Mouse (Mus musculus) embryonic facial prominence, embryonic 14.5 days (tissue): ENCODE data around the gene Stat2. TPM values are rescaled to one million over a fixed set of nuclear protein-coding genes. Genes with fewer than 3 reads are reported as not detected.

Experiments used
- ATAC-seq: fragments of 200-750 bp; cut with Nextera tagmentation; 2 replicates; pipeline ENCODE4 v1.8.0; 2017; ENCODE audit warnings: low read depth, moderate number of reproducible peaks, moderate TSS enrichment
- DNase-seq: peaks from one replicate; pipeline ENCODE4 v3.0.0-alpha.2; 2015; ENCODE audit warnings: low spot score
- H3K27ac ChIP-seq: fragments of 300-500 bp; sonication (generic); replicated peaks from 2 replicates; pipeline ENCODE4 v1.5.1; 2014; ENCODE audit warnings: low read depth, mild to moderate bottlenecking, low read length, moderate library complexity
- H3K27me3 ChIP-seq: fragments of 300-500 bp; sonication (generic); replicated peaks from 2 replicates; pipeline ENCODE4 v1.6.1; 2014; ENCODE audit warnings: low read length; ENCODE audit not compliant: control insufficient read depth, insufficient read depth
- H3K36me3 ChIP-seq: fragments of 300-500 bp; sonication (generic); 2 replicates; pipeline ENCODE4 v1.6.1; 2014; ENCODE audit warnings: low read length, mixed read lengths; ENCODE audit not compliant: control insufficient read depth, insufficient read depth
- H3K4me1 ChIP-seq: fragments of 300-500 bp; sonication (generic); 2 replicates; pipeline ENCODE4 v1.6.1; 2014; ENCODE audit warnings: antibody characterized with exemption, low read length; ENCODE audit not compliant: control insufficient read depth, insufficient read depth
- H3K4me2 ChIP-seq: fragments of 300-500 bp; sonication (generic); 2 replicates; pipeline ENCODE4 v1.6.1; 2014; ENCODE audit warnings: low read depth, mild to moderate bottlenecking, low read length, moderate library complexity, mixed read lengths
- H3K4me3 ChIP-seq: fragments of 300-500 bp; sonication (generic); 2 replicates; pipeline ENCODE4 v1.5.1; 2014; ENCODE audit warnings: low read depth, mild to moderate bottlenecking, low read length
- H3K9ac ChIP-seq: fragments of 300-500 bp; sonication (generic); 2 replicates; pipeline ENCODE4 v1.6.1; 2014; ENCODE audit warnings: low read depth, mild to moderate bottlenecking, low read length, moderate library complexity, mixed read lengths
- H3K9me3 ChIP-seq: fragments of 300-500 bp; sonication (generic); 2 replicates; pipeline ENCODE4 v1.6.1; 2016; ENCODE audit warnings: low read length; ENCODE audit not compliant: control insufficient read depth
- WGBS: fragments of 180-500 bp; shearing (Covaris S2); extraction: QIAGEN DNeasy Blood & Tissue Kit; methylation state at CpG from one replicate; pipeline ENCODE4 v1.1.7; 2014; 5-methylcytosine and 5-hydroxymethylcytosine counted together
- polyA plus RNA-seq: library from polyadenylated mRNA; unstranded; fragments of >200 nt; fragmentation: Nextera tagmentation; extraction: Ambion mirVana; gene quantifications from 2 replicates; pipeline ENCODE4 v1.2.1, GENCODE M21; 2014

The Stat2 gene
- polyA plus RNA-seq, 1 experiment from 2014 or later: 13.4 TPM

DNA sequence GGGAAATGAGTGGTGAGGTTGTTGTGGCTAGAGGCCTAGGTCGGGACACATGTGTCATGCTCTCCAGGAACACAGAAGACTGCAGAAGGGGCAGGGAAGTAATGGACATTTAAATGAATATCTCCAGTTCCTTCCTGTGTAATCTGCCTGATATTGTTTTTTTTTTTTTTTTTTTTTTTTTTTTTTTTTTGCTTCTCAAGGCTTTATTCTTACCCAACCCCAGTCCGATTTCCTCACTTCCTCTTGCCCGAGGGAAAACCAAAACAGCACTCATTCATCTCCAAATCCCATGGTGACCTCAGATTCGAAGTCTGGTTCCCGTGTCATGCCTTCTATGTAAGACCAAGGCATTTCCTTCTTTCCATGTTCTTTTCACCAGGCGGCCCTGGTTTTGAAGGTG, 27.9 kb downstream of the Stat2 start:
- ATAC-seq (no peak), DNase-seq (no peak)
- 55% methylated on average over 6 of the region's 6 CpGs for WGBS
- no peak overlapping the region for H3K4me3 ChIP-seq
- H3K27ac ChIP-seq: no peak overlapping the region
- 0 out of 2 replicates have a peak, but pooled peaks cover 6% of the 10 kb centered on the region for H3K4me1 ChIP-seq
- H3K9me3 ChIP-seq: no peaks in the 10 kb centered on the region
- H3K36me3 ChIP-seq: no peaks in the 10 kb centered on the region
- no peaks in the 10 kb centered on the region for H3K27me3 ChIP-seq
- H3K4me2 ChIP-seq: no peak overlapping the region
- H3K9ac ChIP-seq: peak overlapping the region; percentile 26; the same call in 1 of the 2 replicates

DNA sequence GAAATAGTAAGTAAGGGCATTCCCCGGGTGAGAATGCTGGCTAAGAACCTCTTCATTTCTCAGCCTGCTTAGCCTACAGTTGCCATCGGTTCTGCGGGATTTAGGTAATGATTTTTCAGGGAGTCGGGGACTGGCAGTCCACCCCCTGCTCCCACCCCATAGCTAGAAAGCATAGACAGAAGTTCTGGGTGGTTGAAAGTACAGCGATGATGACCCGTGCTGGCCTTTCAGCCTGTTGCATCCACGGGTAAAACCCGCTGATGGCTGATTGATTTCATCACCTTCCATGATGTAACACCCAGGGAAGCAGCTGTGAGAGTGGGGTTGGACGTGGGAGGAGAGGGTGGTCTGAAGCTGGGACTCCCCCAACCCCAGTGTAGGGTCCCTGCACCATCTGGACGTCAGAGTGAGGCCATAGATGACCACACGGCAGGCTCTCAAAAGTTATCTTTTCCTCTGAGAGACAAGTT, 28.4 kb downstream of the Stat2 start, which contains the start of gene Il23a:
Gene Il23a, minus strand, starts transcription at position 51 of the 470 bp plus-strand sequence.
- no peak for ATAC-seq
- no peak within 1 kb of the TSS for H3K4me3 ChIP-seq

DNA sequence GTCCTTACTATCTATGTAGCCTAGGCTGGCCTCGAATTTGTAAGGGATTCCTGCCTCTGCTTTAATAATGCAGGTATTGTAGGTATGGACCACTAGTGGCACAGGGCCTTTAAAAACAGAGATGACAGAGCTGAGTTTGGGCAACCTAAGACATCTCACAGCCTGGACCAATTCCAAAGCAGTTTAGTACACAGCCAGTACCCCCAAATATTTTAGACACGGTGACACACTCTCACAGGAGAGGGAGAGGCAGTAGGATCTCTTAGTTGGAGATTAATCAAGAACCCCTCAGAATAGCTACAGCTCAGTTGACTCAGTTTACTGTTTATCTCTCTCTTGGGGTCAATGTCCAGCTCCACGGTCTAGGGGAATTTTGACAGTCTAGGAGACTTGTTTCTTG, 32.0 kb downstream of the Stat2 start:
- DNase-seq: no peak
- H3K4me1 ChIP-seq: peaks cover 13% of the 10 kb centered on the region; the same call in 1 of the 2 replicates
- H3K9ac ChIP-seq: peak overlapping the region; percentile 90
- WGBS: 34% methylated on average over 3 of the region's 3 CpGs
- no peaks in the 10 kb centered on the region for H3K27me3 ChIP-seq
- H3K27ac ChIP-seq: peak overlapping the region; percentile 97
- H3K36me3 ChIP-seq: 0 out of 2 replicates have a peak, but pooled peaks cover 7% of the 10 kb centered on the region
- H3K9me3 ChIP-seq: no peaks in the 10 kb centered on the region
- H3K4me2 ChIP-seq: peak overlapping the region; percentile 78
- ATAC-seq: no peak
- H3K4me3 ChIP-seq: peak overlapping the region; percentile 71

More for the DNA sequence above, 28.4 kb downstream of the Stat2 start, which contains the start of gene Il23a:
- H3K4me1 ChIP-seq: peaks cover 6% of the 10 kb centered on the region; the same call in 1 of the 2 replicates
- DNase-seq: no peak
- H3K9me3 ChIP-seq: no peaks in the 10 kb centered on the region
- H3K9ac ChIP-seq: peak within 1 kb of the TSS; percentile 26; the same call in 1 of the 2 replicates
- H3K36me3 ChIP-seq: no peaks in the 10 kb centered on the region
- WGBS: 79% methylated on average over 11 of the region's 11 CpGs
- no peaks in the 10 kb centered on the region for H3K27me3 ChIP-seq
- H3K4me2 ChIP-seq: no peak within 1 kb of the TSS
- H3K27ac ChIP-seq: no peak within 1 kb of the TSS

DNA sequence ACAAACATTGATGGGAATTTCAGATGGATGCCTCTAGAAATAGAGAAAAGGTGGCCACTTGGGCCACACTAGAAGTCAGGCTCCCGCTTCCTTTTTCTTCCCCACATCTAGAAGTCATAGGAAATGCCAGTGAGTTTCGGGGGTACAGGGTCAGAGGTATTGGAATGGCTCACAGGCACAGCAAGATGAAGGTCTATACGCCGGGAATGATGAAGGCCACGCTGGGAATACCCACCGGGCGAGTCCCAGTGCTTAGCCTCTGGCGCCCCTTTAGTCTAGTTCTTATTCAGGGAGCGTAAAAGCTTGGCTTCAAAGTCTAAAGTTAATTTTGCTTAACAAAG, 32.4 kb downstream of the Stat2 start:
- under 1% methylated on average over 9 of the region's 9 CpGs for WGBS
- ATAC-seq: peak; percentile 27
- Histone ChIP-seq H3K4me1 (peaks cover 13% of the 10 kb centered on the region; the same call in 1 of the 2 replicates), H3K27me3 (no peaks in the 10 kb centered on the region), H3K4me3 (peak overlapping the region; percentile 71), H3K9me3 (no peaks in the 10 kb centered on the region), H3K36me3 (peaks cover 7% of the 10 kb centered on the region; the same call in 1 of the 2 replicates), H3K9ac (peak overlapping the region; percentile 90), H3K27ac (peak overlapping the region; percentile 97), H3K4me2 (peak overlapping the region; percentile 78)
- no peak for DNase-seq

DNA sequence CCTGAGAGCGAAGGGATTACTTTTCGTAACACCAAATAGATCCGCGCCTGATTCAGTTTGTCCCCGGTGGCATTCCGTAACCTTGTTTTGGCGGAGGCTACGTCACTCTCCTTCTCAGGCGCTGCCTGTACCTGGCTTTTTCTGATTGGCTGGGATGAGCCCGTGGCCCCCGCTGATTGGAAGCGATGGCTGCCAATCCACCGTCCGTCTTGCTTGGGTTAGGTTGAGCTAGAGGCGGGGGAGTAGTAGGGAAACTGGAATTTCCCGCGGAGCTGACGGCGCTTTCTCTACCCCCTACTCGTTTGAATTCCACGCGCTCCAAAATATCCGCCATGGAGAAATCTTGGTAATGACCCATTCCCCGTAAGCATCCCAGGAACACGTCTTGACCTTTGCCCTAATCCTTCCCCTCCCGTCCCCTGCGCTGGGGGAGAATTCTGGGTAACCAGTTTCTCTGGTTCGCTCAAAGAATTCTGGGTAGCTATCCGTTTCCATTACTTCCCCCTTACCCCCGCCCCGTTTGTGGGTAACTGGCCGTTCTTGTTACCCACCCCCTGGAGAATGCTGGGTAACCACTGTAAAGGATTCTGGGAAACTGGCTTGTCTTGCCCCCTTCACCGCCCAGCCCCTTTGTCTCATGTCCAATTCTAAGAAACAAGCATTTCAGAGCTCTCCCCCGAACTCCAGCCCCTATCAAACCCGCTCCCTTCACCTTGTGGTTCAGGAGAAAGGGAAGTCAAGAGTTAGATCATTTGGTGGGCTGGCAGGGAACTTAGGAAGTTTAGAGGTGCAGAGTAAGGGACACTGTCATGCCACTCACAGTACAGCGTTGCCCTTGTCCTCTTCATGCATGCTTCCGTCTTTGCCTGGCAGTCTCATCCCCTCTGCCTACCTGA, 33.0 kb downstream of the Stat2 start, which contains the start of gene Pan2:
Gene Pan2, plus strand, starts transcription at position 210 of the 896 bp plus-strand sequence.
- WGBS: 1% methylated on average over 37 of the region's 37 CpGs
- no peaks in the 10 kb centered on the region for H3K27me3 ChIP-seq

DNA sequence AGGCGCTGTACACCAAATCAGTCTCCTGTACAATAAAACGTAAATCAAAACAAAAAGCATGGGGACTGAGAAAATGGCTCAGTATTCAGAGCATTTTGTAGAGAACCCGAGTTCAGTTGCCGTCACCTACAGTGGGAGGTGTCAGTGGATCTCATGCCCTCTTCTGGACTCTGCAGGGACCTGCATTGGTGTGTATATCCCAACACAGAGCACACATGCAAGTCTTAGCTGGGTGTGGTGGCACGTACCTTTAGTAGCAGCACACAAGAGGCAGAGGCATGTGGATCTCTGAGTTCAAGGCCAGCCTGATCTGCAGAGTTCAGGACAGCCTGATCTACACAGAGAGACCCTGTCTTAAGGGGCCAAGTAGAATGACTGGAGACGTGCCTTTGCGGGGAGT, 39.3 kb downstream of the Stat2 start:
- Histone ChIP-seq H3K4me2 (no peak overlapping the region), H3K9me3 (no peaks in the 10 kb centered on the region), H3K9ac (no peak overlapping the region), H3K36me3 (peaks cover 69% of the 10 kb centered on the region), H3K27ac (no peak overlapping the region), H3K4me1 (no peaks in the 10 kb centered on the region), H3K27me3 (no peaks in the 10 kb centered on the region), H3K4me3 (no peak overlapping the region)
- DNase-seq: no peak
- ATAC-seq: no peak
- WGBS: 85% methylated on average over 7 of the region's 7 CpGs

More for the DNA sequence above, 33.0 kb downstream of the Stat2 start, which contains the start of gene Pan2:
- peak within 1 kb of the TSS; percentile 71 for H3K4me3 ChIP-seq
- peak; percentile 99 for DNase-seq
- peak within 1 kb of the TSS; percentile 97 for H3K27ac ChIP-seq
- H3K9me3 ChIP-seq: no peaks in the 10 kb centered on the region
- H3K36me3 ChIP-seq: peaks cover 13% of the 10 kb centered on the region; the same call in 1 of the 2 replicates
- peak within 1 kb of the TSS; percentile 90 for H3K9ac ChIP-seq
- peak; percentile 100 for ATAC-seq
- H3K4me1 ChIP-seq: peaks cover 13% of the 10 kb centered on the region; the same call in 1 of the 2 replicates
- peak within 1 kb of the TSS; percentile 78 for H3K4me2 ChIP-seq

DNA sequence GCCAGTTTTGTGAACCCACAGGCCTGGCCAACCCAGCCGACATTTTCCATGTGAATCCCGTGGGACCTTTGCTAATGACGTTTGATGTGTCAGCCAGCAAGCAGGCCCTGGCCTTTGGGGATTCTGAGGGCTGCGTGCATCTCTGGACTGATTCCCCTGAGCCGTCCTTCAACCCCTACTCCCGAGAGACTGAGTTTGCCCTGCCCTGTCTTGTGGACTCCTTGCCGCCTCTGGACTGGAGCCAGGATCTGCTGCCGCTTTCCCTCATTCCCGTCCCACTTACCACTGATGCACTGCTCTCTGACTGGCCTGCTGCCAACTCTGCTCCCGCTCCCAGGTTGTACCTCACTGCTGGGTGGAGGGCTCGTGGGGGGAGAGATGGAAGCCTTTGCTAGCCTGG, 39.8 kb downstream of the Stat2 start:
- Histone ChIP-seq H3K4me1 (no peaks in the 10 kb centered on the region), H3K9ac (peak overlapping the region; percentile 37; the same call in 1 of the 2 replicates), H3K36me3 (peaks cover 75% of the 10 kb centered on the region), H3K4me2 (no peak overlapping the region), H3K27ac (no peak overlapping the region), H3K4me3 (no peak overlapping the region), H3K9me3 (no peaks in the 10 kb centered on the region), H3K27me3 (no peaks in the 10 kb centered on the region)
- DNase-seq (peak; percentile 65), ATAC-seq (peak; percentile 79)
- 60% methylated on average over 11 of the region's 11 CpGs for WGBS

DNA sequence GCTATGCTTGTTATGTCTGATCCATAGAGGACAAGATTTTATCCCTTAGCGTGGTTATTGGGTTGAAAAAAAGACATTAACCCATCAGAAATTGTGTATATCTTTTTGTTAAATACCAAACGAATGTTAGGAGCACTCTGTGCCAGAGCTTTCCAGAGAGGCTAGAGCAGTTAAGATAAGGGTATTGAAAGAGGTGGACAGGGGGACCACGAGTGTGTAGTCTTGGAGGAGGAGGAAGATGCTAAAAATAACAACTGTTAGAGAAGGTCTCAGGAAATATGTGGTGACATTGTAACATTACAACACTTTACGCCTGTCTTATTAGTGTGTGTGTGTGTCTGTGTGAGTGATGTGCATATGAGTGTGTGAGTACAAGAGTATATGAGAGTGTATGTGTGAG, 40.5 kb downstream of the Stat2 start:
- WGBS: 84% methylated on average over 4 of the region's 4 CpGs
- no peaks in the 10 kb centered on the region for H3K27me3 ChIP-seq
- H3K9me3 ChIP-seq: no peaks in the 10 kb centered on the region
- H3K4me2 ChIP-seq: no peak overlapping the region
- DNase-seq: no peak
- H3K36me3 ChIP-seq: peaks cover 79% of the 10 kb centered on the region
- ATAC-seq: no peak
- no peak overlapping the region for H3K4me3 ChIP-seq
- H3K27ac ChIP-seq: no peak overlapping the region
- H3K9ac ChIP-seq: no peak overlapping the region
- H3K4me1 ChIP-seq: no peaks in the 10 kb centered on the region
